Mouse (Mus musculus) heart, postnatal 4 days (tissue): ENCODE results near the gene Adgrf3. TPM values are rescaled to one million over a fixed set of nuclear protein-coding genes. Genes with fewer than 3 reads are reported as not detected.
"Not testable (repeated sequence)": the region's sequence is repeated elsewhere in the genome, so short reads cannot be mapped to it uniquely, and the experiment has no call there.

Experiments used
- DNase-seq: peaks from one replicate; pipeline ENCODE4 v3.0.0; 2021
- total RNA-seq, 2 experiments: library from RNA; stranded (reverse); gene quantifications; 2 replicates each; pipeline ENCODE4 v1.2.3; 2021

Adgrf3 gene
- under 1 TPM; 0.21 to 0.45 TPM for total RNA-seq

DNA sequence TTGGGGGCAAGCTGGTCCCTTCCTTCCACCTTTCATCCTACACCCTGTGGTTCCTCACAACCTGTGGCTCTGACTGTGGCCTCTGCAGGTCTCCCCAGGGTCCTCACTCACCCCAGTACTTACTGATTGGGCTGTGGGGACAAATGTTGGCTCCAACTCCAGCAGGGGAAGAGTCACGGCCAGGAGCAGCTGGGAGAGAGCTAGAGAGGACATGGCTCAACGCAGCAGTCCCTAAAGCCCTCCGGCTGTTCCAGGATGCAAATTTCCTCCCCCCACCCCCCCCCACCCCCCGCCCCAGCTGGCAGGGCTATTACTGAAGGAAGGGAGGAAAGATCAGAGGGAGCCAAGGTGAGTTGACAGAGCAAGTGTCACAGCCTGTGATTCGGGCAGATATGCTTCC lies at the start of gene Adgrf3:
Adgrf3 (minus strand) TSS at position 230 of the 400 bp plus-strand sequence.
- DNase-seq, result no peak

- DNase-seq, result peak; percentile 13
These were observed 42.1 kb upstream of the Adgrf3 start for GRCm38 (mm10) chr5:30247666-30248065.

GRCm38 (mm10) chr5:30245861-30246416 lies 40.4 kb upstream of the Adgrf3 start:
- DNase-seq, result no peak

DNA sequence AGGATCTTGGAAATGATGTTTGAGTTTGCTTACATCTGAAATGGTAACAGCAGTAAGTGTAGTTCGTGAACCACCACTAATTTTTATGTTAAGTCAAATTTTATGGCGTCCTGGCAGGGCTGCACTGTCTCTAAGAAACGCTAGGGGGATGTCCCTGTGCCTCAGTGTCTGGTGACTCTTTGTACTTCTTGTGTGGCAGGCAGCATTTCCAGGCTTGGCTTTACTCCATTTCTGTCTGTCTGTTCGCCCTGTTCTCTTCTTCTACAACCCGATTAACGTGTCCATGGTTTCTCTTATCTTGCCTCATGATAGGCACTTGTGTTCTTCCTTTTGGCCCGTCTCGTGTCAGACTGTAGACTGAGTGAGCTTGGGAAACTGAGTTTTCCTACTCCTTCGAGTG lies 38.2 kb upstream of the Adgrf3 start:
- peak; percentile 24 for DNase-seq

DNA sequence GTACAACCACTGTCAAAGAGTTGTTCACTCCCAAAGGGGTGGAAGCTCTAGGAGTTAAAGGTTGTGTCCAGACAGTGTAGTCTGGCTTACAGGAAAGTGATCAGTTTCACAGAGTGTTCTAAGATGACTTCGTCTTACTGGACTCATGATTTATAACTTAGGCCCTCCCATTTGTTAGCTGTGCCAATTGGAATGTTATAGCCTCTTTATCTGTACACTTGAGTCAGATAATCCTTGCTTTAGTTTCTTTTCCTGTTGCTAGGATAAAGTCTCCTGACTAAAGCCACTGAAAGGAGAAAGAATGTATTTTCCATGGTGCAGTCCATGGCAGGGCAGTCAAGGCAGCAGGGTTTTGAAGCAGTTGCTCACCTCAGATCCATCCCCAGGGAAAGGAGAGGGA lies 36.9 kb upstream of the Adgrf3 start:
- no peak for DNase-seq

DNA sequence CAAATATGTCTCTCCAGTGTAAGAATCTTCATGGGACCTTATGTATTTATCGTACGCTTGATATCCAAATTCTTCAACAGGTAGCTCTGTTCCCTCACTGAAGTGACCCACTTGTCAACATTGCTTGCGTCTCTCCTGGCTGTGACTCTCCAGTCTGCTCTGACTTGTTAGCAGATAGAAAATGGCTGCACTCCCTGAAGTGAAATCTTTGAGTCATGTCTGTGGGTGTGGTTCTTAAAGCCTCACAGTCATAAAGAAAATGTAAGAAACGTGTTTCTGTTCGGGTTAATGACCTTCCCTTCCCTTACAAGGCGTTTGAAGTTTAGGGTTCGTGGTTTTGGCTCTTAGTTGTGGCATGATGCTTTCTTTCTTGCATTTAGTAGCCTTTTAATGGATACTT lies 35.0 kb upstream of the Adgrf3 start:
- DNase-seq, result no peak

DNA sequence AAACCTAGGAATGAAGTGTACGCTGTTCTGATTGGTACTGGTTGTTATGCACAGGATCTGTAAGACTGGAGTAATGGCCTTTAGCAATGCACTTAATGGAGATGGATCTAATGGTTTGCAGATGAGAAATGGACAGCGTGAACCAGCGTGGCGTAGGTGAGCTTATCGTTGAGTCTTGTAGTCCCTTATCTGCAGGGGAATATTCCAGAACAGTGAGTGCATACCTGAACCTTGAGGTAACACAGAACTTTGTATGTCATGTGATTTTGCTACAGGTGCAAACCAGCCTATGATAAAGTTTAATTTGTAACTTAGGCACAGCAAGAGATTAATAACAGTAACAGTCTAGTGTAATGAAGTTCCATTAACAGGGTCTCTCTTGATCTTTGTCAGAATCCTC lies 33.0 kb upstream of the Adgrf3 start:
- no peak for DNase-seq

GRCm38 (mm10) chr5:30235641-30236126 lies 30.2 kb upstream of the Adgrf3 start:
- no peak for DNase-seq

- no peak for DNase-seq
These were observed 28.5 kb upstream of the Adgrf3 start for GRCm38 (mm10) chr5:30233979-30234378.

DNA sequence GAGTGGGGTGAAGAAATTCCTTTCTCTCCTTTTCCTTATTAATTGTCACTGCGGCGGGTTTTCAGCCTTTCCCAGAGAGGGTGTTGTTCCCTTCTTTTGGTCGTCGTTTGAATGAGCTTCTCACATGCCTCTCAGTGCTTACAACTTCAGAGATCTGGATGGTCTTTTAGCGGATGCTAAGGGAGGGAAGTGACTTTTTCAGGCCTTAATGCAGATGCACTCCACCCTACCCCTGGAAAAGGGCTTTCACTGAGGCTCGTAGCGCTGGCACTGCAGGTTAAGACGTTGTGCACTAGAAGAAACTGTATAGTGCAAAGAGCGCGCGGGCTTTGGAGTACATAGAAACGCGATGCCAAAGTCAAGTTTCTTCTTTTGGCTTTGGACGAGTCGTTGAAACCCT lies 27.5 kb upstream of the Adgrf3 start:
- DNase-seq, result peak; percentile 10

DNA sequence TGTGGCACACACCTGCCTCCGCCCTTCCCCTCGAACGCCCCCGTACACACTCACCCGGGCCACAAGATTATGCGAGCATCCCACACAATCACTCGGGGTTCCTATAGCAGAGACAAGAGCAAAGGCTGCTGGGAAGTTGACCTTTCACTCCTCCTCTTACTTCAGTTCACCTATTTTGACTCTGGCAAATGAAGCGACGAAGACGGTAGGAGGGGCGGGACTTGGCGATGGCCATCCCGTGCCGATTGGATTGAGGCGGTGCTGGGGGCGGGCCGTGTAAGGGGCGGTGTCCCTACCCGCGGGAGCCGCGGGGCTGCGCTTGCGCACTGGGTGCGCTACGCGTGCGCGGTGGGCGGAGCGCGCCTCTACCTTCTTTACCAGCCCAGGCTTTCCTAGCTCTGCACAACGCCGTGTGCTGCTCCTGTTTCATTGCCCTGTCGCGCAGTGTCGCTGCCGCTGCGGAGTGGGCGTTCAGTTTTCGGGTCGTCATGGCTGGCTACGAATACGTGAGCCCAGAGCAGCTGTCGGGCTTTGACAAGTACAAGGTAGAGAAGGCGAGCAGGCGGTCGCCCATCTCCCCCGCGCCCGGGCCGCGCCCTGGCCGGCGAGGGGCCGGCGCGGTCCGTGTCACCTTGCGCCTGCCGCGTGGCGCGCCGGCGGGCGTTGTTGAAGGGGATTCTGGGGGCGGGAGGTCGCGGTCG lies 26.9 kb upstream of the Adgrf3 start, which contains the start of gene Selenoi:
Selenoi (plus strand) TSS at position 311 of the 701 bp plus-strand sequence.
- DNase-seq, result peak; percentile 98

DNA sequence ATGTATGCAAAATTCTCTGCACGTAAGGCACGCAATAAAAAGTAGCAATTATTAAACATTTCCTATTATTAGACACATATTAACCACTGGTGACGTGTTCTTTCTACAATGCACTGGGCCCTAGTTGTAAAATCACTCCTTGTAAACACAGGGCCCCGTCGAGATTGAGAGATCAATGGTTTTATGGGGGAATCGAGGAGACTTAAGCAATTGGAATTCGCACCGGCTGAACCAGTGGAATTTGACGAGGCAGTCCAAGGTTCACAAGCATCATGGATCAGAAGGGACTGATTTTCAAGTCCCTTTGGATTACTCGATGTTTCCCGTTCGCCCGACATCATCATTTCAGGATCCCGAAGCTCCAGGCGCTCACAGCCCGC lies 26.4 kb upstream of the Adgrf3 start:
- no peak for DNase-seq

DNA sequence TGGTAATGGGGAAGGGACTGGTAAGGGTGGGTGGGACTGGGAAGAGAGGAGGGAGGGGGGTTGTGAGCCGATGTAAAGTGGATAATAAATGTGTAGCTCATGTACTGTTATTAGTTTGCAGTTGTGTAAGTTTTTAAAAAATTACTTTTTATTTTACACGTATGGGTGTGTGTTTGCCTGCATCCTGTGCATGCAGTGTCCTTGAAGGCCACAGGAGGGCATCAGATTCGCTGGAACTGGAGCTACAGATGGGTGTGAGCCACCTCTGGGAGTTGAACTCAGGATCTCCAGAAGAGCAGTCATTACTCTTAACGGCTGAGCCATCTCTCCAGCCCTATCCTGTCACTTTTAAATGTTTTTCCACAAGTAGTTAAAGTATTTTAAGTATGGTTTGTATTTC lies 25.4 kb upstream of the Adgrf3 start:
- peak; percentile 19 for DNase-seq

DNA sequence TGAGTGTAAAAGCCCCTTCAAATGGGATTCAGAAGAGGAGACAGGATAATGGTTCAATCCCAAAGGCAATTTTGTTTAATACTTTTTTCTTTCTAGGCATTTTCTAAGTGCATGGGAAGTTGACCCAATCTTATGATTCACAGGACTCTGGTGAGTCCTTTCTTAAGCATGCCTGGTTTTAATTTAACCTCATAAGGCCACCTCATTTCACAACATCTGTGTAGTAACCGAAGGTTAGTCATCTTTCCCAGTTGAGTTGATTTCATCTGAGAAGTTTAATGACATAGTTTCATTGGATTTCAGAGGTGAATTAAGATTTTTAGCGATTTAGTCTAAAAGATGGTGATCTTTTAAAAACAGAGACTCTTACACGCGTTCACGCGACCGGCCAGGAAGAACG lies 17.2 kb upstream of the Adgrf3 start:
- no peak for DNase-seq

DNA sequence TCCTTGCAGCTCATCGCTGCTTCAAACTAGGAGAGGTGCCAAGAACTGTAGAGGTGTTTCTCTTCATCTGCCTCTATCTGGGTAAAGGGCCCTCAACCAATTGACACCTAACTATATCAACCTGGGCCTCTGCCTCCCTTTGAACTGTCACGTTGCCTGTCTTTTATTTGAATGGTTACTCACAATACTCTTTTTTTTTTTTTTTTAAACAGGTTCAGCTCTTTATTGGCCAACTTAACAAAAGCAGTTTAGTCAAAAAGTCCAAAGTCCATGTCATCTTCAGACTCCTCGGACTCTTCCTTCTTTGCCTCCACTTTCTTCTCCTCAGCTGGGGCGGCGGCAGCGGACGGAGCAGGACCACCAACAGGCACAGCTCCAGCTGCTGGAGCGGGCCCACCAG lies 15.1 kb upstream of the Adgrf3 start:
- no peak for DNase-seq

GRCm38 (mm10) chr5:30219715-30220114 lies 14.2 kb upstream of the Adgrf3 start:
- DNase-seq, result no peak

- DNase-seq, result no peak
These were observed 10.4 kb upstream of the Adgrf3 start for GRCm38 (mm10) chr5:30215970-30216369.

- DNase-seq, result peak; percentile 75
These were observed 9.4 kb upstream of the Adgrf3 start for GRCm38 (mm10) chr5:30214889-30215288.

DNA sequence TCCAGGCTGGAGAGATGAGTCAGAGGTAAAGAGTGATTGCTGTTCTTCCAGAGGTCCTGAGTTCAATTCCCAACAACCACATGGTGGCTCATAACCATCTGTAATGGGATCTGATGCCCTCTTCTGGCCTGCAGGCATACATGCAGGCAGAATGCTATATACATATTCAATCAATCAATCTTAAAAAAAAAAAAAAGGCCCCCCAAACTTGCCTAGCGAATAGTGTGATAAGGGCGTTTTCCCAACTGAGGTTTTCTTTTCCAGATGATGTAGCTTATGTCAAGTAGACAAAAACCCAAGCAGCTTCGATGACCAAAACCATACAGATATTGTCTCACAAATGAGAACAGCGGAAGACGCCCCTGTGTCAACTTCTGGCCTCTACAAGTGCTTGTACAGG lies 5.2 kb upstream of the Adgrf3 start:
- DNase-seq, result not testable (repeated sequence)

GRCm38 (mm10) chr5:30207276-30207675 lies 1.8 kb upstream of the Adgrf3 start:
- peak; percentile 51 for DNase-seq

GRCm38 (mm10) chr5:30205034-30205433 lies 488 bp downstream of the Adgrf3 start:
- DNase-seq, result no peak

- DNase-seq, result no peak
These were observed 1.1 kb downstream of the Adgrf3 start for GRCm38 (mm10) chr5:30204441-30204840.

- no peak for DNase-seq
These were observed 2.2 kb downstream of the Adgrf3 start for GRCm38 (mm10) chr5:30203216-30203885.

DNA sequence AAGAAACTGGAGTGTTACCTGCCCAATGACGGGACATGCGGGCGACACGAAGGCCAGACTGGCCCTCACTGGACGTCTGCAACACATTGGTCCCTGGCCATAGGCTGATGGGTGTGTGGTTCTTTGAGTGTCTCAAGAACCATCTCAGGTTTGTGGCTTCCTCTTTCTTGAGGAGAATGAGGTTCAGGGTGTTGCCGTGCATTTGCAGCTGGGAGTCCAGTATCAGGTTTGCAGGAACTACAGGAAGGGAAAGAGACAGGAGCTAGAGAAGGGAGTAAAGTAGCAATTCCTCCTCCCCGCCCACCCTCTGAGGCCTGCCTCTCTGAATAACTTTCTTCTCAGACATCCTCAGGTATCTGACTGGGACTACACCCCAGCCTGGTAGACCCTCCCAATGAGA lies 3.3 kb downstream of the Adgrf3 start:
- no peak for DNase-seq
